ENCODE assay signal across 8 mouse cellular contexts in genomic region chr8:83747661-83748346, GRCm38 (mm10). TPM values are rescaled to one million over a fixed set of nuclear protein-coding genes. Genes with fewer than 3 reads are reported as not detected.
DNase-seq lines count a peak whose midpoint lies in the region; ATAC-seq and TF ChIP-seq lines count a peak whose summit lies in the region.

No protein-coding gene starts in this region.

- no peaks in the 10 kb centered on the region for H3K9me3 ChIP-seq in forebrain, embryonic 12.5 days
- H3K9me3 ChIP-seq in heart, embryonic 16.5 days (replicated peaks; ENCODE audit: control insufficient read depth, low read length), result no peaks in the 10 kb centered on the region
- no peaks in the 10 kb centered on the region for H3K9me3 ChIP-seq in kidney, postnatal 0 days (replicated peaks; ENCODE audit: low read length)
- H3K9me3 ChIP-seq in lung, embryonic 15.5 days, result no peaks in the 10 kb centered on the region
- H3K9me3 ChIP-seq in neural tube, embryonic 13.5 days, result no peaks in the 10 kb centered on the region

- peaks cover 29% of the 10 kb centered on the region for H3K4me1 ChIP-seq in spleen, adult 2 months (ENCODE audit: control insufficient read depth, insufficient read depth, insufficient read length)
- peaks cover 29% of the 10 kb centered on the region for H3K4me1 ChIP-seq in forebrain, embryonic 12.5 days
- H3K4me1 ChIP-seq in heart, embryonic 16.5 days (ENCODE audit: control insufficient read depth, insufficient read depth, low read length), result peaks cover 21% of the 10 kb centered on the region
- H3K4me1 ChIP-seq in kidney, postnatal 0 days (replicated peaks; ENCODE audit: insufficient read depth, low read length), result 0 out of 2 replicates have a peak, but pooled peaks cover 5% of the 10 kb centered on the region
- H3K4me1 ChIP-seq in lung, embryonic 15.5 days, result peaks cover 20% of the 10 kb centered on the region
- peaks cover 17% of the 10 kb centered on the region for H3K4me1 ChIP-seq in neural tube, embryonic 13.5 days (replicated peaks)

- peak; percentile 71 for ATAC-seq in forebrain, embryonic 12.5 days (ENCODE audit: low FRiP score)
- peak; percentile 89 for ATAC-seq in heart, embryonic 16.5 days (replicated peaks; ENCODE audit: extremely low read depth, insufficient read depth, low FRiP score)
- peak; percentile 70 for ATAC-seq in kidney, postnatal 0 days (replicated peaks; ENCODE audit: low FRiP score, low read depth)
- peak; percentile 86 for ATAC-seq in lung, embryonic 15.5 days (ENCODE audit: borderline replicate concordance, extremely low read depth, low FRiP score, low TSS enrichment)
- peak; percentile 87 for ATAC-seq in neural tube, embryonic 13.5 days (ENCODE audit: low read depth)

- peak overlapping the region; percentile 44 for H3K9ac ChIP-seq in forebrain, embryonic 12.5 days
- H3K9ac ChIP-seq in heart, embryonic 16.5 days (ENCODE audit: low read length), result peak overlapping the region; percentile 80
- H3K9ac ChIP-seq in kidney, postnatal 0 days (ENCODE audit: low read depth, low read length), result peak overlapping the region; percentile 15; the same call in 1 of the 2 replicates
- peak overlapping the region; percentile 27 for H3K9ac ChIP-seq in lung, embryonic 15.5 days
- peak overlapping the region; percentile 69 for H3K9ac ChIP-seq in neural tube, embryonic 13.5 days

- no peak for TF ChIP-seq CTCF in spleen, adult 2 months (IDR thresholded peaks at IDR 0.05; ENCODE audit: extremely low read depth, insufficient read depth, insufficient read length, insufficient replicate concordance)
- no peak for TF ChIP-seq CTCF in kidney, postnatal 0 days (IDR thresholded peaks at IDR 0.05; ENCODE audit: low read depth)

- WGBS in spleen, adult 2 months, result 2% methylated on average over 28 of the region's 28 CpGs
- 3% methylated on average over 28 of the region's 28 CpGs for WGBS in forebrain, embryonic 12.5 days
- WGBS in heart, embryonic 16.5 days, result 1% methylated on average over 28 of the region's 28 CpGs
- WGBS in kidney, postnatal 0 days, result 2% methylated on average over 27 of the region's 28 CpGs
- 3% methylated on average over 28 of the region's 28 CpGs for WGBS in lung, embryonic 15.5 days
- 2% methylated on average over 28 of the region's 28 CpGs for WGBS in neural tube, embryonic 13.5 days

- no peaks in the 10 kb centered on the region for H3K36me3 ChIP-seq in spleen, adult 2 months (ENCODE audit: control insufficient read depth, insufficient read depth, low read length)
- H3K36me3 ChIP-seq in forebrain, embryonic 12.5 days (replicated peaks), result no peaks in the 10 kb centered on the region
- no peaks in the 10 kb centered on the region for H3K36me3 ChIP-seq in heart, embryonic 16.5 days (ENCODE audit: control insufficient read depth, insufficient read depth)
- no peaks in the 10 kb centered on the region for H3K36me3 ChIP-seq in kidney, postnatal 0 days (ENCODE audit: insufficient read depth, low read length)
- no peaks in the 10 kb centered on the region for H3K36me3 ChIP-seq in lung, embryonic 15.5 days
- H3K36me3 ChIP-seq in neural tube, embryonic 13.5 days, result no peaks in the 10 kb centered on the region

- peak; percentile 4; the same call in 1 of the 2 replicates for TF ChIP-seq POLR2A in spleen, adult 2 months (IDR thresholded peaks at IDR 0.05; ENCODE audit: low read depth, low read length)

- H3K27ac ChIP-seq in spleen, adult 2 months (ENCODE audit: insufficient read depth, low read length), result peak overlapping the region; percentile 93
- H3K27ac ChIP-seq in forebrain, embryonic 12.5 days, result 0 out of 2 replicates have a peak overlapping the region, but pooled peaks have one; percentile 47
- H3K27ac ChIP-seq in heart, embryonic 16.5 days (ENCODE audit: low read length), result peak overlapping the region; percentile 95
- peak overlapping the region; percentile 71 for H3K27ac ChIP-seq in kidney, postnatal 0 days
- H3K27ac ChIP-seq in lung, embryonic 15.5 days, result peak overlapping the region; percentile 82
- peak overlapping the region; percentile 49 for H3K27ac ChIP-seq in neural tube, embryonic 13.5 days (replicated peaks)

- peak overlapping the region; percentile 43 for H3K4me3 ChIP-seq in spleen, adult 2 months (ENCODE audit: extremely low read depth, insufficient read depth, insufficient read length)
- H3K4me3 ChIP-seq in forebrain, embryonic 12.5 days (replicated peaks), result peak overlapping the region; percentile 35
- H3K4me3 ChIP-seq in heart, embryonic 16.5 days (ENCODE audit: low read length), result peak overlapping the region; percentile 55
- peak overlapping the region; percentile 3; the same call in 1 of the 2 replicates for H3K4me3 ChIP-seq in kidney, postnatal 0 days (replicated peaks; ENCODE audit: low read depth, low read length)
- peak overlapping the region; percentile 28 for H3K4me3 ChIP-seq in lung, embryonic 15.5 days
- H3K4me3 ChIP-seq in neural tube, embryonic 13.5 days, result peak overlapping the region; percentile 36

- peak; percentile 73 to 81 for DNase-seq in spleen, adult 2 months (ENCODE audit: low read depth in 1 of 2, low spot score in 2 of 2)
- no peak for DNase-seq in spleen, adult 12 weeks (ENCODE audit: low spot score)
- peak; percentile 81 for DNase-seq in kidney, postnatal 0 days (ENCODE audit: low spot score)
- peak; percentile 59 to 66 for DNase-seq in thymus, postnatal 10 days (ENCODE audit: low spot score in 2 of 2)

- H3K4me2 ChIP-seq in forebrain, embryonic 12.5 days, result peak overlapping the region; percentile 68
- peak overlapping the region; percentile 85 for H3K4me2 ChIP-seq in heart, embryonic 16.5 days (ENCODE audit: low read depth, low read length)
- peak overlapping the region; percentile 62 for H3K4me2 ChIP-seq in kidney, postnatal 0 days (ENCODE audit: low read length)
- H3K4me2 ChIP-seq in lung, embryonic 15.5 days, result peak overlapping the region; percentile 62
- peak overlapping the region; percentile 63 for H3K4me2 ChIP-seq in neural tube, embryonic 13.5 days

- H3K27me3 ChIP-seq in spleen, adult 2 months (ENCODE audit: control insufficient read depth, insufficient read depth, low read length), result no peaks in the 10 kb centered on the region
- H3K27me3 ChIP-seq in forebrain, embryonic 12.5 days, result peaks cover 50% of the 10 kb centered on the region
- H3K27me3 ChIP-seq in heart, embryonic 16.5 days (ENCODE audit: control insufficient read depth, insufficient read depth, low read length), result no peaks in the 10 kb centered on the region
- H3K27me3 ChIP-seq in kidney, postnatal 0 days (ENCODE audit: insufficient read depth, low read length), result no peaks in the 10 kb centered on the region
- H3K27me3 ChIP-seq in lung, embryonic 15.5 days, result 0 out of 2 replicates have a peak, but pooled peaks cover 15% of the 10 kb centered on the region
- H3K27me3 ChIP-seq in neural tube, embryonic 13.5 days, result peaks cover 42% of the 10 kb centered on the region

RNA-seq across cellular contexts. Expression of gene Adgre5, which starts 6.7 kb away (rescaled TPM):
- polyA plus RNA-seq in spleen, adult 2 months (2012; rRNA removed), result 232 and 275 TPM in 2 replicates
- polyA plus RNA-seq in forebrain, embryonic 12.5 days (2016; fragmentation: Nextera tagmentation; extraction: Ambion mirVana), result 9.4 and 10.7 TPM in 2 replicates
- polyA plus RNA-seq in heart, embryonic 16.5 days (2015; fragmentation: Nextera tagmentation; extraction: Ambion mirVana), result 39.5 and 41.9 TPM in 2 replicates
- 37.8 and 40.8 TPM in 2 replicates for polyA plus RNA-seq in kidney, postnatal 0 days (2015; fragmentation: Nextera tagmentation; extraction: Ambion mirVana)
- polyA plus RNA-seq in lung, embryonic 15.5 days (2015; fragmentation: Nextera tagmentation; extraction: Ambion mirVana), result 56.7 and 64.0 TPM in 2 replicates
- 12.7 and 14.7 TPM in 2 replicates for polyA plus RNA-seq in neural tube, embryonic 13.5 days (2015; fragmentation: Nextera tagmentation; extraction: Ambion mirVana)

RNA-seq across cellular contexts. Expression of gene Ddx39, which starts 32.8 kb away (rescaled TPM):
- 52.9 TPM in 2 replicates for polyA plus RNA-seq in spleen, adult 2 months (2012; rRNA removed)
- 168 and 185 TPM in 2 replicates for polyA plus RNA-seq in forebrain, embryonic 12.5 days (2016; fragmentation: Nextera tagmentation; extraction: Ambion mirVana)
- polyA plus RNA-seq in heart, embryonic 16.5 days (2015; fragmentation: Nextera tagmentation; extraction: Ambion mirVana), result 141 and 147 TPM in 2 replicates
- polyA plus RNA-seq in kidney, postnatal 0 days (2015; fragmentation: Nextera tagmentation; extraction: Ambion mirVana), result 110 and 128 TPM in 2 replicates
- 186 and 187 TPM in 2 replicates for polyA plus RNA-seq in lung, embryonic 15.5 days (2015; fragmentation: Nextera tagmentation; extraction: Ambion mirVana)
- polyA plus RNA-seq in neural tube, embryonic 13.5 days (2015; fragmentation: Nextera tagmentation; extraction: Ambion mirVana), result 101 and 105 TPM in 2 replicates

RNA-seq across cellular contexts. Expression of gene Pkn1, which starts 48.8 kb away (rescaled TPM):
- 165 and 208 TPM in 2 replicates for polyA plus RNA-seq in spleen, adult 2 months (2012; rRNA removed)
- polyA plus RNA-seq in forebrain, embryonic 12.5 days (2016; fragmentation: Nextera tagmentation; extraction: Ambion mirVana), result 37.1 and 38.0 TPM in 2 replicates
- 17.5 and 20.2 TPM in 2 replicates for polyA plus RNA-seq in heart, embryonic 16.5 days (2015; fragmentation: Nextera tagmentation; extraction: Ambion mirVana)
- 31.0 and 33.2 TPM in 2 replicates for polyA plus RNA-seq in kidney, postnatal 0 days (2015; fragmentation: Nextera tagmentation; extraction: Ambion mirVana)
- polyA plus RNA-seq in lung, embryonic 15.5 days (2015; fragmentation: Nextera tagmentation; extraction: Ambion mirVana), result 35.4 and 38.0 TPM in 2 replicates
- 21.3 and 25.5 TPM in 2 replicates for polyA plus RNA-seq in neural tube, embryonic 13.5 days (2015; fragmentation: Nextera tagmentation; extraction: Ambion mirVana)

Comparison
In these comparisons a context has a peak if more than half of its experiments do, and no peak if none do; other contexts are left out.
1. H3K4me3 ChIP-seq: peak in every context shown above with its lines; median percentile 55 in heart, embryonic 16.5 days; 43 in spleen, adult 2 months; 36 in neural tube, embryonic 13.5 days; 35 in forebrain, embryonic 12.5 days; 28 in lung, embryonic 15.5 days; 3 in kidney, postnatal 0 days.
2. H3K9ac ChIP-seq: peak in every context shown above with its lines; median percentile 80 in heart, embryonic 16.5 days; 69 in neural tube, embryonic 13.5 days; 44 in forebrain, embryonic 12.5 days; 27 in lung, embryonic 15.5 days; 15 in kidney, postnatal 0 days.